Mouse (Mus musculus) intestine, embryonic 15.5 days (tissue): ENCODE results near the gene Naa38. TPM values are rescaled to one million over a fixed set of nuclear protein-coding genes. Genes with fewer than 3 reads are reported as not detected.

ENCODE experiments used
- ATAC-seq: fragments of 200-750 bp; cut with Nextera tagmentation; 2 replicates; pipeline ENCODE4 v1.8.0; 2017; ENCODE audit warnings: moderate TSS enrichment, moderate library complexity
- H3K27ac ChIP-seq: fragments of 300-500 bp; sonication (generic); 2 replicates; pipeline ENCODE4 v1.5.1; 2015; ENCODE audit warnings: mild to moderate bottlenecking, inconsistent platforms
- H3K27me3 ChIP-seq: fragments of 300-500 bp; sonication (generic); replicated peaks from 2 replicates; pipeline ENCODE4 v1.6.1; 2015; ENCODE audit warnings: inconsistent platforms
- H3K36me3 ChIP-seq: fragments of 300-500 bp; sonication (generic); 2 replicates; pipeline ENCODE4 v1.6.1; 2015; ENCODE audit warnings: inconsistent platforms
- H3K4me1 ChIP-seq: fragments of 300-500 bp; sonication (generic); replicated peaks from 2 replicates; pipeline ENCODE4 v1.6.1; 2015; ENCODE audit warnings: inconsistent platforms
- H3K4me2 ChIP-seq: fragments of 300-500 bp; sonication (generic); replicated peaks from 2 replicates; pipeline ENCODE4 v1.6.1; 2015; ENCODE audit warnings: mild to moderate bottlenecking, inconsistent platforms
- H3K4me3 ChIP-seq: fragments of 300-500 bp; sonication (generic); replicated peaks from 2 replicates; pipeline ENCODE4 v1.5.1; 2015; ENCODE audit warnings: inconsistent platforms
- H3K9ac ChIP-seq: fragments of 300-500 bp; sonication (generic); 2 replicates; pipeline ENCODE4 v1.6.1; 2015; ENCODE audit warnings: inconsistent platforms
- H3K9me3 ChIP-seq: fragments of 300-500 bp; sonication (generic); 2 replicates; pipeline ENCODE4 v1.6.1; 2016; ENCODE audit warnings: inconsistent platforms
- WGBS: fragments of 180-500 bp; shearing (Covaris S2); methylation state at CpG from one replicate; pipeline ENCODE4 v1.1.7; 2015; 5-methylcytosine and 5-hydroxymethylcytosine counted together
- polyA plus RNA-seq: library from polyadenylated mRNA; unstranded; fragments of >200 nt; fragmentation: Nextera tagmentation; extraction: Ambion mirVana; gene quantifications from 2 replicates; pipeline ENCODE4 v1.2.1, GENCODE M21; 2015

Gene Naa38
- polyA plus RNA-seq, 1 experiment from 2014 or later: 154 TPM

DNA sequence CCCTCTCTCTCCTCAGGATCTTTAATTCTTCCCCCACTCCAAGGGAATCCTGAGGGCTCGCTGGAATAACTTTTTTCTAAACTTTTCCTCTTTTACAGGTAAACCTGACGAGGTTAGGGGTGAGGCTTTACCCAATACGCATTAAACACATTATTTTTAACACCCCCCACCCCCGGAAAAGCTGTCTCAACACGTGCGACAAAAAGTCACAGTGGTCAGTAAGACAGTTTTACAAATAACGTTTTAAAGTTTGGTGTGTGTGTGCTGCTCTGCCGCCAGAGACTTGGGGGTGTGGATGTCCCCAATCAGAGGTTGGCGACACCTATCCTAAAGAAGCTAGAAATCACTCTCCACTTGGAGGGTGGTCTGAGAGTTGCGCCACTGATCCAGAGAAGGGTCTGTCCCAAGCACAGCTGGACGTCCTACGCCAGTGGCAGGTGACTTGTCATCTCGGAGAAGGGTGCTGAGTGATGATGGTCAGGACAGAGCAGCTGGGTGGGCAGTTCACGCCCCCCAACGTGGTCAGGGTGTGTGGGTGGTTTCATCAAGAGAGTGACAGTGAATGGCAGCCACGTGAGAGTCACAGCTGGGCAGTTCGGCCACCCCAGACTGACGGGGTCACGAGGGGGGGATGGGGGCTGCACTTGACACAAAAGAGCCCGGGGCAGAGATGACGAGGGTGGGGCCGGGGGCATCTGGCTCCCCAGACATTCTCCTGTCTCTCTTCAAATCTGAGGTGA, 27.5 kb upstream of the Naa38 start:
- peak overlapping the region; percentile 100 for H3K9ac ChIP-seq
- H3K4me3 ChIP-seq: peak overlapping the region; percentile 87
- no peak for ATAC-seq
- H3K36me3 ChIP-seq: peaks cover 7% of the 10 kb centered on the region; the same call in 1 of the 2 replicates
- H3K4me2 ChIP-seq: peak overlapping the region; percentile 91
- H3K27me3 ChIP-seq: no peaks in the 10 kb centered on the region
- H3K27ac ChIP-seq: peak overlapping the region; percentile 99
- WGBS: under 1% methylated on average over 22 of the region's 22 CpGs
- H3K4me1 ChIP-seq: peaks cover 54% of the 10 kb centered on the region
- H3K9me3 ChIP-seq: no peaks in the 10 kb centered on the region

DNA sequence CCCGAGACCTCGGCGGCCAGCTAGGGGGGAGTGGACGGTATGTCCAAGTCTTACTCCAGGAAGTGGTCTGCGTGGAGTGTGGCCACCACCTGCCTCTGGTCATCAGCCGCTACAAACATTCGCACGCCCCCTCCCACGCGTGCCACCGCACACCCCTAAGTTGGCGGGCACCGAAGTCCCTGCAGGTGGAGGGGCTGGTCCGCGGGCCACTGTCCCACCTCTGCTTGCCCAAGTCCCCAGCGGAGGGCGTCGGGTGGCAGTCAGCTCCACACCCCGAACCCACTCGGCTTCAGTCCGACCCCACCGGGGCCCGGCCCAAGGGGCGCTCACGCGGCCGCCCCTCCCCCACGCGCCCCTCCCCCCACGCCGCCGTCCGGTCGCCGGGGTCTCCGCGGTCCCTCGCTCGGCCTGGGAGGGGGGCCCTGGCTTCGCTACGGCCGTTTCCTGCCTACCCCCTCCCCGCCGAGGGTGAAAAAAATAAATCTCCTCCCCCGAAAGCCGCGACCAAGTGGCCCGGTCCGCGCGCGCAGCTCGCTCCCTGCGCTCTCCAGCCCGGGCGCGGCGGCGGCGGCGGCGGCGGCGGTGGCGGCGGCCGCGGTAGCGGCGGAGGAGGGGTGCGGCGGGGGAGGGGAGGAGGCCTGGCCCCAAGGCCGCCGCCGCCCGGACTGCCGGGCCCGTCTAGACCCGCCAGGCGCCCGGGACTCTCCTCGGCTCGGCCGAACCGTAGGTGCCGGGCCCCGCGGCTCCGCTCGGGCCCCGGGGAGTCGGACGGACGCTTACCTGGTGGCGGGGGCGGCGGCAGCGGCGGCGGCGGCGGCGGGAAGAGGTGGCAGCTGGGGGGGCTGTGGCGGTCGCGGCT, 26.7 kb upstream of the Naa38 start:
- peaks cover 56% of the 10 kb centered on the region for H3K4me1 ChIP-seq
- H3K4me3 ChIP-seq: peak overlapping the region; percentile 87
- peak; percentile 2; the same call in 1 of the 2 replicates for ATAC-seq
- H3K9me3 ChIP-seq: no peaks in the 10 kb centered on the region
- peak overlapping the region; percentile 100 for H3K9ac ChIP-seq
- WGBS: under 1% methylated on average over 51 of the region's 106 CpGs
- peaks cover 2% of the 10 kb centered on the region; the same call in 1 of the 2 replicates for H3K36me3 ChIP-seq
- peak overlapping the region; percentile 99 for H3K27ac ChIP-seq
- no peaks in the 10 kb centered on the region for H3K27me3 ChIP-seq
- peak overlapping the region; percentile 91 for H3K4me2 ChIP-seq

DNA sequence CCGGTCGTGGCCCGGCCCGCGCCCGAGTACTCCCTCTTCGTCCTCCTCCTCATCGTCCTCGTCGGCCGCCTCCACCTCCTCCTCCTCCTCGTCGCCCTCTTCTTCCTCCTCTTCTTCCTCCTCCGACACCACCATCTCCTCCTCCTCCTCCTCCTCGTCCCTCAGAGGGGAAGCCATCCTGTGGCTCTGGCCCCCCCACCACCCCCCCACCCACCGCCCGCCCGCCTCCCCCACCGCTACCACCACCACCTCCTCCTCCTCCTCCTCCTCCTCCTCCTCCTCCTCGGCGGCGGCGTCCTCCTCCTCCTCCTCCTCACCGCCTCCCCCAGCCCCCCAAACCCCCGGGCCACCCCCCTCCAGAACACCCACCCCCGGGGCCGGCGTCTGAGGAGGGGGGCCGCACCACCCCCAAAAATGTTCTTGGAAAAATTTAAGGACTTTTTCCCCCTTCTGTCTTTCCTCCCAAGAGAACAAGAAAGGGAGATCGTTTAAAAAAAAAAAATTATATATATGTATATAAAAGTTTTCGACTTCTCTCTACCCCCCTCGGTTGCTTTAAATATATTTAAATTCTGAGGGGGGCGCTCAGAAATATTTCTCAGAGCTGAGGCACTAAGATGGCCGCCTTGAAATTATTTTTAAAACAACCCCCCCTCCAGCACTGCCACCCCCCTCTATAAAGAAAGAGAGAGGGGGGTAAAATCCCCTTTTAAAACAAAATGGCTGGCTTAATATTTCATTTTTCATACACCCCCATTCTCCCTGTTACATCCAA, 25.9 kb upstream of the Naa38 start, which contains the start of gene Chd3:
Gene Chd3 (minus strand): TSS at position 192 of the 775 bp plus-strand sequence.
- no peak for ATAC-seq
- no peaks in the 10 kb centered on the region for H3K27me3 ChIP-seq
- 1% methylated on average over 23 of the region's 34 CpGs for WGBS
- H3K4me2 ChIP-seq: peak within 1 kb of the TSS; percentile 91
- peaks cover 49% of the 10 kb centered on the region for H3K4me1 ChIP-seq
- no peaks in the 10 kb centered on the region for H3K9me3 ChIP-seq
- H3K36me3 ChIP-seq: no peaks in the 10 kb centered on the region
- peak within 1 kb of the TSS; percentile 99 for H3K27ac ChIP-seq
- H3K9ac ChIP-seq: peak within 1 kb of the TSS; percentile 100
- peak within 1 kb of the TSS; percentile 87 for H3K4me3 ChIP-seq

DNA sequence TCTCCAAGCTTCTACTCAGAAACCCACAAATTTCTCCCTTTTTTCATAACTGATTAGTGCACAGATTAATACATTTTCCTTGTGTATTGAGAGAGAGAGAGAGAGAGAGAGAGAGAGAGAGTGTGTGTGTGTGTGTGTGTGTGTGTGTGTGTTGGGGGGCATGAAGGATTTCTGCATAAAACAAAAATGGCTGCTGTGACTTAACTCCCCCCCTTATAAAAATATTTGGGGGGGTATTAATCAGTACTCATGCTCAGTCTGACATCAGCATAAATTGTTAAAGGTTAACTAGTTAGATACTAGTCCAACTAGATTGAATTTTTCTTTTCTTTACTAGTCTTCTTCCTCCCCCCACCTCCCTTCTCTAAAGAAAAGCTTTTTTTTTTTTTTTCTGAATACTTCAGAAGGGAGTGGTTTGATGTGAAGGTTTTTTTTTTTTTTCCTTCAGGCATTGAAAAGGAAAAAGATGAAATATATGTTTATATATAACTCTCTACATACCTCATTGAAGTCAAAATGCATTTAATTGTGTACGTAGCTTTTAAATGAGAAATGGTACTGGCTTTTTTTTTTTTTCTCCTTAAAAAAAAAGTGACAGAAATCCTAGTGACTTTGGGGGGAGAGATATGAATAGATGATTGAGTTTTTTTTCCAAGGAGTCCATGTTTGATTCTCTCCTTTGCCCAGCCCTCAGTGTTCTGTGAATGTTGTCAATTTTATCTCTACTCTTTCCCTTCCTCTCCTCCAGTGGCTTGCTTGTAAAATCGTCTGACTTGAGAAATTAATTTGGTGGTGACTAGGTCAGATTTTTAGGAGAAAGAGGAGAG, 25.1 kb upstream of the Naa38 start:
- whole genome bisulfite sequencing: 20% methylated on average over 2 of the region's 2 CpGs
- H3K36me3 ChIP-seq: no peaks in the 10 kb centered on the region
- H3K4me1 ChIP-seq: peaks cover 41% of the 10 kb centered on the region

DNA sequence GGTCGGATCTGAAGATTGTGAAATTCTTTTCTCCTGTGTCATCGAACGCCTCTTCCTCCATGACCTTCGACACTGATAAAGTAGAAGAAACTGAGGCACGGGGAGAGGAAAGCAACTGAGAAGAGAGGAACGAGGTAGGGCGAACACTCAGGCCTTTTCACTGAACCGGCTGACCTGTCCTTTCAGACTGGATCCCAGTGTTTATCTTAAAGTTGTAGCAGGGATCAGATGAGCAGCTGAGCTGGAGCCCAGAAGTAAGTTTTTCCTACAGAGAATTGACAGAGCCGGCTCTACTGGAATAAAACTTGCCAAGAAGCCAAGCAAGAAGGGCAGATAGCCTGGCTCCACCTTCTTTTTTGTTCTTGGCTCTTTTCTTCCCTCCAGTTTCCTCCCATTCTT, 24.5 kb upstream of the Naa38 start:
- ATAC-seq: no peak
- peaks cover 35% of the 10 kb centered on the region for H3K4me1 ChIP-seq
- no peak overlapping the region for H3K9ac ChIP-seq
- no peak overlapping the region for H3K4me3 ChIP-seq
- H3K27me3 ChIP-seq: no peaks in the 10 kb centered on the region
- WGBS: 21% methylated on average over 9 of the region's 9 CpGs
- peak overlapping the region; percentile 54 for H3K27ac ChIP-seq
- no peaks in the 10 kb centered on the region for H3K9me3 ChIP-seq
- no peaks in the 10 kb centered on the region for H3K36me3 ChIP-seq
- peak overlapping the region; percentile 17 for H3K4me2 ChIP-seq

More for the DNA sequence above, 25.1 kb upstream of the Naa38 start:
- Histone ChIP-seq H3K9ac (peak overlapping the region; percentile 100; the same call in 1 of the 2 replicates), H3K4me2 (peak overlapping the region; percentile 91), H3K27ac (peak overlapping the region; percentile 99; the same call in 1 of the 2 replicates), H3K4me3 (peak overlapping the region; percentile 87), H3K27me3 (no peaks in the 10 kb centered on the region), H3K9me3 (no peaks in the 10 kb centered on the region)
- ATAC-seq: no peak

DNA sequence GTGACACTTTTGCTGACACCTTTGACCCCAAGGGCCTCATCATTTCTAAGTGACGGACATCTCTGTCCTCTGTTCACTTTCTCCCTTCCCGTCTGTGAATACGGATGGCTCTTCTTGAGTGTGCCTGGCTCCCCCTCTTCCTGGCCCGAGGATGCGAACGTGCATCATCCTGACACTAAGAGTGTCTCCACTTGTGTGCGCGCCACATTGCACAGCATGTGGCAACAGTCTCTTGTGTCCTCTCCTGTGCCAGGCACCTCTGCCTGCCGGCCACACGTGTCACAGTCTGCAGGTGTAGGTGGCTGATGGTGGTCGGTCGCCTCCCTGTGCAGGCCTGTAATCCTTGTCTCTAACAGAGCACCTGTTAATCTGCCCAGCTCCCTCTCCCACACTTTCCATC, 23.7 kb upstream of the Naa38 start:
- no peaks in the 10 kb centered on the region for H3K9me3 ChIP-seq
- H3K27me3 ChIP-seq: no peaks in the 10 kb centered on the region
- peak overlapping the region; percentile 52 for H3K27ac ChIP-seq
- H3K4me1 ChIP-seq: peaks cover 31% of the 10 kb centered on the region
- H3K36me3 ChIP-seq: no peaks in the 10 kb centered on the region
- ATAC-seq: no peak
- no peak overlapping the region for H3K9ac ChIP-seq
- no peak overlapping the region for H3K4me3 ChIP-seq
- 52% methylated on average over 12 of the region's 12 CpGs for WGBS
- peak overlapping the region; percentile 17; the same call in 1 of the 2 replicates for H3K4me2 ChIP-seq

DNA sequence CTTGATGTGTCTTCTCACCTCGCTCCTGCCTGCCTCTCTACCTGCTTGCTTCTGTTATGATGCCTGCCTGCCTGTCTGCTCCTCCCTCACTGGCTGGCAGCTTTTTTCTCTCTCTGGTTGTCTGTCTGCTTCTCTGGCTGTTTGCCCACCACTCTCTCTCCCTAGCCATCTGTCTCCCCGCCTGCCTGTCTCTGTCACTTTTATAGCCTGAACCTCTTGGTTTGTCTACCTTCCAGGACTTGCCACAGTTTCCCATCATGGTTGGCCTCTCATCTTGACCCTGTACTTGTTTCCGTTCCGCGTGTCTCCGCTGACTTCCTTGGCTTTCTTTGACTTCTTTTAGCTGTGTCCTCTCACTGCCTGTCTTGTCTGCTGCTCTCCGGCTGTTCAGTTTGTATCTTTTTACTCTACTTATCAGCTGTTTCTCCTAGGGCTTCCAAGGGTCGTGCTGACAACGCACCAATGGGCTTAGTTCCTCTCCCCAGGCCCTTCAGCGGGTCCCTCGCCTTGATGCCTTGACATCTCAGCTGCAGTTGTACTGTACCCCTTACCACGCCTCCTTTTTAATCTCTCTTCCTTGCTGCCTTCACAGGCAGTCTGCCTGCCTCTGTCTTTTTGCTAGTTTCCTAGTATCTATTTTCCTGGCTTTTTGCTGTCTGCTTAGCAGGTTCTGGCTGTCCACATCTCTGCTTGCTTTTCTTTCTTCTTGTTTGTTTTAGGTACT, 23.1 kb upstream of the Naa38 start:
- Histone ChIP-seq H3K4me1 (peaks cover 31% of the 10 kb centered on the region), H3K36me3 (no peaks in the 10 kb centered on the region), H3K4me3 (no peak overlapping the region), H3K9me3 (no peaks in the 10 kb centered on the region), H3K9ac (no peak overlapping the region), H3K4me2 (0 out of 2 replicates have a peak overlapping the region, but pooled peaks have one; percentile 17), H3K27ac (peak overlapping the region; percentile 52), H3K27me3 (no peaks in the 10 kb centered on the region)
- 34% methylated on average over 12 of the region's 12 CpGs for WGBS
- no peak for ATAC-seq

DNA sequence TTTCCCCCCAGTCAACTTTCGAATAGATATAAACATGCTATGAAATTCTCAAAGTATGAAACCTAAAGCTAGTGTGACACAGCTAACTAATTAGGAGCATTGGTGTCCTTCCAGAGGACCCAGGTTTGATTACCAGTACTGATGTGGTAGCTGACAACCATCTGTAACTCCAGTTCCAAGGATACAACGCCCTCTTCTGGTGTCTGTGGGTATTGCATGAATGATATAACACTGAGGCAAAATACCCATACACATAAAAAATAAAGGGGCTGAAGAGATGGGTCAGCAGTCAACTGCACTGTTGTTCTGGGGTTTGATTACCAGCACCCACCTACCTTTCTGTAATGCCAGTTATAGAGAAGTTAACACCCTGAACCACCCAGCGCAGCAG, 22.5 kb upstream of the Naa38 start:
- no peak overlapping the region for H3K9ac ChIP-seq
- H3K4me1 ChIP-seq: peaks cover 34% of the 10 kb centered on the region
- WGBS: 58% methylated on average over 3 of the region's 3 CpGs
- no peaks in the 10 kb centered on the region for H3K27me3 ChIP-seq
- H3K36me3 ChIP-seq: no peaks in the 10 kb centered on the region
- H3K4me2 ChIP-seq: no peak overlapping the region
- H3K4me3 ChIP-seq: no peak overlapping the region
- H3K27ac ChIP-seq: peak overlapping the region; percentile 52; the same call in 1 of the 2 replicates
- no peak for ATAC-seq
- H3K9me3 ChIP-seq: no peaks in the 10 kb centered on the region

DNA sequence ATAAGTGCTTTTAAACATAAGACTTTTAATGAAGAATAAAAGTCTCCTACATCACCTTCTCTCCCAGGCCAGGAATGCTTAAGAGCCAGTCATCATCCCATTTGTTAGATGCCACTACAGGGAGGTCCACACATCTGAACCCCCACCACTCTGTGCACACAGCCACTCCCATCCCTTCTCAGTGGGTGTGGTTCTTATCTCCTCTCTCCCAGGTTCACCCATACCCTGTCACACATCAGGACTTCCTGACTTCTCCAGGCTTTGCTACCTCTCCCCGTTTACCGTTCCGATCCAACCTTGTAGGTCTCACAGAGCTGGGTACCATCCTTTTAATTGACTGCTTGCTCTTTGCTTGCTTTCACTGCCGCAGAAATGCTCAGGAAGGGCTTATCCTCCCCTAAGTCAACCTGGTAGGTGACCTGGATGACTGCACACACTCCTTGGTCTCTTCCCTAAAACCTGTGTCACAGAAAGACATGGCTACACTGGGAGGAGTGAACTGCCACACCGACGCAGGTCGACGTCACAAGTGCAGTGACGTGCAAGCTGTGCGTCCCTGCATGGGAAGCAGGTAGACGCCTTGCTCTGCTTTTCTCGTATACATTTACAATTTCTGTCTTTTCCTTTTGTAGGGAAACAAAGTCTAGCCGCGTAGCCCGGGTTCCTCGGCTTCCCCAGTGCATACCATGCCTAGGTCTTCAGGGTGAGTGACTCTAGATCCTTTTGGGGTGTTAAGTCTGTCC, 21.9 kb upstream of the Naa38 start:
- Histone ChIP-seq H3K9me3 (no peaks in the 10 kb centered on the region), H3K36me3 (no peaks in the 10 kb centered on the region), H3K9ac (no peak overlapping the region), H3K4me1 (peaks cover 30% of the 10 kb centered on the region), H3K4me3 (no peak overlapping the region), H3K4me2 (no peak overlapping the region), H3K27me3 (no peaks in the 10 kb centered on the region), H3K27ac (no peak overlapping the region)
- 89% methylated on average over 16 of the region's 16 CpGs for WGBS
- ATAC-seq: no peak

DNA sequence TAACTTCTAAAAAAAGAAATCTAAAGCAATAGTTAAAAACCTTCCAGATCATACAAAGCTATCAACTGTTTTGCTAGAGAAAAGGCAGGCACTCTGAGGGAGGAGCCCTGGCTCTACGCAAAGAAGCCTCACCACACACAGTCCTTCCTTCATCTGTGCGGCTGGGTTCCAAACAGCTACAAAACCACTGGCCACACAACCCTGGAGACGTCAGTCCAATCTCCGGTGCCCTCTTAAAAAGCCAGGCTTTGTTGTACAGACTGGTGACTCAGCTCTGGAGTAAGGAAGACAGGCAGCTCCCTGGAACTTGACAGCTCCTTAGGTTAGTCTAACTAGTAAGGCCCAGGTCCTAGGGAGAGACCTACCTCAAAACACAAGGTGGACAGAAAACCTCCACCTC, 19.6 kb upstream of the Naa38 start:
- no peaks in the 10 kb centered on the region for H3K27me3 ChIP-seq
- no peak overlapping the region for H3K4me3 ChIP-seq
- ATAC-seq: no peak
- H3K27ac ChIP-seq: no peak overlapping the region
- H3K4me1 ChIP-seq: peaks cover 28% of the 10 kb centered on the region
- H3K36me3 ChIP-seq: no peaks in the 10 kb centered on the region
- WGBS: 91% methylated on average over 4 of the region's 4 CpGs
- no peak overlapping the region for H3K4me2 ChIP-seq
- H3K9me3 ChIP-seq: no peaks in the 10 kb centered on the region
- no peak overlapping the region for H3K9ac ChIP-seq
